Mouse (Mus musculus) forebrain, embryonic 10.5 days (tissue): Measurements from ENCODE around the gene Luc7l3. TPM values are rescaled to one million over a fixed set of nuclear protein-coding genes. Genes with fewer than 3 reads are reported as not detected.
A peak's percentile ranks its signal among the peaks of the same experiment; 100 is the strongest.

Experiments used
- DNase-seq: peaks from one replicate; pipeline ENCODE4 v3.0.0-alpha.2; 2017; ENCODE audit warnings: low spot score; ENCODE audit errors: extremely low spot score
- H3K27ac ChIP-seq: fragments of 300-500 bp; sonication (generic); 2 replicates; pipeline ENCODE4 v1.5.1; 2016; ENCODE audit warnings: mild to moderate bottlenecking
- H3K27me3 ChIP-seq: fragments of 300-500 bp; sonication (generic); 2 replicates; pipeline ENCODE4 v1.6.1; 2016; ENCODE audit warnings: mild to moderate bottlenecking; ENCODE audit not compliant: poor library complexity, severe bottlenecking
- H3K36me3 ChIP-seq: fragments of 300-500 bp; sonication (generic); replicated peaks from 2 replicates; pipeline ENCODE4 v1.6.1; 2016; ENCODE audit warnings: mild to moderate bottlenecking, moderate library complexity
- H3K4me1 ChIP-seq: fragments of 300-500 bp; sonication (generic); 2 replicates; pipeline ENCODE4 v1.6.1; 2016
- H3K4me3 ChIP-seq: fragments of 300-500 bp; sonication (generic); 2 replicates; pipeline ENCODE4 v1.5.1; 2016; ENCODE audit warnings: mild to moderate bottlenecking, moderate library complexity
- H3K9me3 ChIP-seq: fragments of 300-500 bp; sonication (generic); 2 replicates; pipeline ENCODE4 v1.6.1; 2016; ENCODE audit warnings: mild to moderate bottlenecking, moderate library complexity
- WGBS: fragments of 180-500 bp; shearing (Covaris S2); methylation state at CpG from one replicate; pipeline ENCODE4 v1.1.7; 2016; 5-methylcytosine and 5-hydroxymethylcytosine counted together
- polyA plus RNA-seq: library from polyadenylated mRNA; unstranded; fragments of >200 nt; fragmentation: Nextera tagmentation; extraction: Ambion mirVana; gene quantifications from 2 replicates; pipeline ENCODE4 v1.2.1, GENCODE M21; 2016

The Luc7l3 gene
- polyA plus RNA-seq, 1 experiment from 2014 or later = 113 TPM

- Histone ChIP-seq H3K27ac (no peak overlapping the region; the same call in 1 of the 2 replicates), H3K36me3 (no peaks in the 10 kb centered on the region), H3K27me3 (peaks cover 22% of the 10 kb centered on the region), H3K4me1 (peaks cover 43% of the 10 kb centered on the region), H3K9me3 (no peaks in the 10 kb centered on the region), H3K4me3 (no peak overlapping the region)
- DNase-seq = no peak
- 87% methylated on average over 7 of the region's 7 CpGs for WGBS
These were observed 25.3 kb upstream of the Luc7l3 start for GRCm38 (mm10) chr11:94347063-94347575.

DNA sequence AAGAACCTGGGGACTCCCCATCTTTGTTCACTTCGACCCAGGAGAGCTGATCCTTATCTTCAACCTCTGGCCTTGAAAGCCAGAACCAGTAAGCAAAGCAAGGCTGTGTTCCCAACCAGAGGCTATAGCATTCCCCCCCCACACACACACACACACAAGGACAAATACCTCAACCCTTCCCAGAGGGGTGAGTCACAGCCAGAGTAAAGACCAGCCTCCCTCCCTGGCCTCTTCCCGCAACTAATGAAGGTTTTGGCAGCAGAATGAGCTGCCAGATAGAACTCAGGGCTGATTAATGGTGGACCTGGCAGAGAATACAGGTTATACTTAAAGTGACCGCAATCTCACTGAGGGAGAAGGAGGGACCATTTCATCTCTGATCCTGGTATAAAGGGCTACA is 24.8 kb upstream of the Luc7l3 start:
- 77% methylated on average over 3 of the region's 3 CpGs for WGBS
- Histone ChIP-seq H3K4me1 (peaks cover 48% of the 10 kb centered on the region), H3K4me3 (no peak overlapping the region), H3K9me3 (no peaks in the 10 kb centered on the region), H3K36me3 (no peaks in the 10 kb centered on the region), H3K27me3 (peaks cover 17% of the 10 kb centered on the region), H3K27ac (no peak overlapping the region; the same call in 1 of the 2 replicates)
- DNase-seq = no peak

GRCm38 (mm10) chr11:94345926-94346325 is 24.1 kb upstream of the Luc7l3 start:
- peaks cover 15% of the 10 kb centered on the region for H3K27me3 ChIP-seq
- no peak overlapping the region for H3K27ac ChIP-seq
- H3K36me3 ChIP-seq = peaks cover 1% of the 10 kb centered on the region; the same call in 1 of the 2 replicates
- no peak overlapping the region for H3K4me3 ChIP-seq
- 93% methylated on average over 10 of the region's 10 CpGs for WGBS
- DNase-seq = no peak
- H3K4me1 ChIP-seq = peaks cover 49% of the 10 kb centered on the region
- no peaks in the 10 kb centered on the region for H3K9me3 ChIP-seq

GRCm38 (mm10) chr11:94344470-94344869 is 22.7 kb upstream of the Luc7l3 start:
- Histone ChIP-seq H3K27me3 (peaks cover 15% of the 10 kb centered on the region), H3K4me3 (no peak overlapping the region), H3K36me3 (peaks cover 15% of the 10 kb centered on the region), H3K9me3 (no peaks in the 10 kb centered on the region), H3K4me1 (peaks cover 60% of the 10 kb centered on the region), H3K27ac (peak overlapping the region; percentile 71)
- no peak for DNase-seq
- WGBS = 71% methylated on average over 1 of the region's 1 CpGs

- Histone ChIP-seq H3K9me3 (no peaks in the 10 kb centered on the region), H3K36me3 (peaks cover 20% of the 10 kb centered on the region), H3K4me1 (peaks cover 60% of the 10 kb centered on the region), H3K27me3 (peaks cover 15% of the 10 kb centered on the region), H3K4me3 (no peak overlapping the region), H3K27ac (peak overlapping the region; percentile 71)
- 16% methylated on average over 5 of the region's 5 CpGs for WGBS
- peak; percentile 36 for DNase-seq
These were observed 22.2 kb upstream of the Luc7l3 start for GRCm38 (mm10) chr11:94343955-94344358.

- WGBS = 53% methylated on average over 13 of the region's 13 CpGs
- Histone ChIP-seq H3K27me3 (peaks cover 15% of the 10 kb centered on the region), H3K4me3 (no peak overlapping the region; the same call in 1 of the 2 replicates), H3K9me3 (no peaks in the 10 kb centered on the region), H3K27ac (peak overlapping the region; percentile 74), H3K4me1 (peaks cover 60% of the 10 kb centered on the region), H3K36me3 (peaks cover 35% of the 10 kb centered on the region)
- DNase-seq = peak; percentile 42
These were observed 20.5 kb upstream of the Luc7l3 start for GRCm38 (mm10) chr11:94342114-94342905.

DNA sequence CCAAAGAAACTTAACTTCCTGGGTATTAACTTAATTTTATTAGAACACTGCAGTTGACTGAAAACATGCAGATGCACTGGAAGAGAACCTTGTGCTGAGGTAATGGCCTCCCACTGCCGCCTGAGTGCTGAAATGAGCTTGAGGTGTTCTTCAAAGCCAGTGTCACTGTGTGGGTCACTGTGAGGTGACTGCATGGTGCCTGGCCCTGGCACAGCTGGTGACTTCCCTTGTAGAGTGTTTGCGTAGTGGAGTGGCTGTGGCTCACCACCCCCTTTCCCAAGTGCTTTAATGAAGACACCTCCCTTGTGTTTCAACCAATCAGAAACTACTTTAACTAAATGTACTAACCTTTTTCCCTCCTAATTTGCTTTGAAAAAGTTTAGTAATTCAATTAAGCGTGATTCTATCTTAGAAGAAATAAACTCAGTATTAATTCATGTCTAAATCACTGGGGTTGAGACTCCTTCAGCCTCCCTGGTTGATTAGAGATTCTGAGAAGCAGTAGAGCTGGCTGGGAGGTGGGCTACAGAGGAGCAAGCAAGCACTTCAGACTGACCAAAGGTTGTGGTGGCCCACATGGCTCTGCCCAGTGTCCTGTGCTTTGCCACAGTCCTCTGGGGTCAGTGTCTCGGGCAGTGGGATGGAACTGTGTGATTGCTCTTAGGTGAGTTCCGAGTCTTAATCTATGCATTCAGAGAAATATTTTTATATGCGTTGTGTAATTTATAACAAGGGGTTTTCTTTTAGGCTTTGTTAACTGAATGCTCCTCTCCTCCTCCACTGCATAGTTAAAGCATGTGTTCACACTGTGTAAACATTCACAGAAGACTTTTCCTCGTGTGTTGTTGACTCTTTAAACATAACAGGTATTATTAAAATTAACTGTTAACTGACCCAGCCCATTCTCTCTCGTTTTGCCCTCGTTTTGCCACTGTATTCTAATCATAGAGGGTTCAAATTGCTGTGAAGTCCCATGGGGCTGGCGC is 19.5 kb upstream of the Luc7l3 start:
- Histone ChIP-seq H3K4me1 (peaks cover 60% of the 10 kb centered on the region), H3K27ac (peak overlapping the region; percentile 68)

GRCm38 (mm10) chr11:94339732-94340585 is 18.2 kb upstream of the Luc7l3 start:
- Histone ChIP-seq H3K9me3 (no peaks in the 10 kb centered on the region), H3K27me3 (peaks cover 6% of the 10 kb centered on the region), H3K36me3 (peaks cover 57% of the 10 kb centered on the region), H3K4me1 (peaks cover 54% of the 10 kb centered on the region), H3K4me3 (no peak overlapping the region), H3K27ac (peak overlapping the region; percentile 68; the same call in 1 of the 2 replicates)
- DNase-seq = peak; percentile 65
- 63% methylated on average over 18 of the region's 18 CpGs for WGBS

More for the DNA sequence above, 19.5 kb upstream of the Luc7l3 start:
- Histone ChIP-seq H3K27me3 (peaks cover 15% of the 10 kb centered on the region), H3K9me3 (no peaks in the 10 kb centered on the region), H3K36me3 (peaks cover 44% of the 10 kb centered on the region), H3K4me3 (no peak overlapping the region)
- WGBS = 75% methylated on average over 10 of the region's 10 CpGs
- DNase-seq = no peak

GRCm38 (mm10) chr11:94338347-94338746 is 16.6 kb upstream of the Luc7l3 start:
- peaks cover 38% of the 10 kb centered on the region for H3K4me1 ChIP-seq
- H3K27me3 ChIP-seq = no peaks in the 10 kb centered on the region
- peaks cover 65% of the 10 kb centered on the region for H3K36me3 ChIP-seq
- no peak overlapping the region for H3K4me3 ChIP-seq
- no peak overlapping the region for H3K27ac ChIP-seq
- 93% methylated on average over 2 of the region's 2 CpGs for WGBS
- no peaks in the 10 kb centered on the region for H3K9me3 ChIP-seq
- DNase-seq = no peak

- Histone ChIP-seq H3K4me3 (no peak overlapping the region), H3K27me3 (no peaks in the 10 kb centered on the region), H3K4me1 (peaks cover 20% of the 10 kb centered on the region), H3K9me3 (no peaks in the 10 kb centered on the region), H3K27ac (no peak overlapping the region), H3K36me3 (peaks cover 65% of the 10 kb centered on the region)
- no peak for DNase-seq
These were observed 14.8 kb upstream of the Luc7l3 start for GRCm38 (mm10) chr11:94336551-94336950.

GRCm38 (mm10) chr11:94334386-94334968 is 12.7 kb upstream of the Luc7l3 start:
- no peaks in the 10 kb centered on the region for H3K27me3 ChIP-seq
- H3K4me1 ChIP-seq = peaks cover 19% of the 10 kb centered on the region
- H3K9me3 ChIP-seq = no peaks in the 10 kb centered on the region
- H3K36me3 ChIP-seq = peaks cover 50% of the 10 kb centered on the region
- H3K4me3 ChIP-seq = no peak overlapping the region
- no peak for DNase-seq
- 0 out of 2 replicates have a peak overlapping the region, but pooled peaks have one; percentile 20 for H3K27ac ChIP-seq
- WGBS = 94% methylated on average over 8 of the region's 8 CpGs
